Mouse (Mus musculus): ENCODE measurements at regions not wholly inside any gene's neighbourhood (a gene's known extent, or its start where the extent isn't known, plus 50 kb on each side); places are given as distances from the start of the nearest gene placed in this dataset.

- H3K79me2 ChIP-seq (replicated peaks; ENCODE audit: control insufficient read depth, insufficient read depth, low read length) = no peaks in the 10 kb centered on the region
- H3K27me3 ChIP-seq (ENCODE audit: control insufficient read depth, insufficient read depth, low read length) = no peaks in the 10 kb centered on the region
- intact Hi-C loops (cut with DNase I) = no loop called here
- no peak overlapping the region for H3K27ac ChIP-seq
- 49% methylated on average over 6 of the region's 6 CpGs for WGBS
- H3K4me3 ChIP-seq = no peak overlapping the region
- DNase-seq = no peak
- TF ChIP-seq EP300 (IDR thresholded peaks at IDR 0.05; ENCODE audit: insufficient read depth, low read depth, low read length) (no peak), CTCF (IDR thresholded peaks at IDR 0.05) (no peak), POLR2A (IDR thresholded peaks at IDR 0.05; ENCODE audit: insufficient read depth, low read depth, low read length) (no peak)
- H3K36me3 ChIP-seq (ENCODE audit: control insufficient read depth, insufficient read depth, low read length) = no peaks in the 10 kb centered on the region
- no peak overlapping the region for H3K9ac ChIP-seq (ENCODE audit: low read depth, low read length)
- no peaks in the 10 kb centered on the region for H3K4me1 ChIP-seq (ENCODE audit: control insufficient read depth, insufficient read depth, low read length)
Observed at GRCm38 (mm10) chr3:15179079-15179812, 152.9 kb downstream of the Gm9733 start.

DNA sequence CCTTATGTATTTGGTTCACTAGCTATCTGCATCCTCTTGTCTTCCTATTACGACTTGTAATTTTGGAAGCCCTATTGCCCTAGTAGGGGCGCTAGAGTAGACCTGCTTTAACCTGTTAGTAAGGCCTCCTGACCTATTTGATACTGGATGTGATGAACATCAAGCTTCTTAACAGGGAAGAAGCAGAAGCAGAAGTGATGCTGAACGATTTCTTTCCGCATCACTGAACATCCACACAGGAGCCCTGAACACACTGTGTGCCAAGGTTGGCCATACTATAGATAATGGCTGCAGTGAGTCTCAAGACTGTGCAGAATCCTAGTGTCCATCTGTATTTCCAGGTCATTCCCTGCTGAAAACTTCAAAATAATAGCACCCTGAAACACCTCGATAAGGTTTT, 151.0 kb downstream of the Gm9733 start:
- Histone ChIP-seq H3K79me2 (replicated peaks; ENCODE audit: control insufficient read depth, insufficient read depth, low read length) (no peaks in the 10 kb centered on the region), H3K27ac (no peak overlapping the region), H3K27me3 (ENCODE audit: control insufficient read depth, insufficient read depth, low read length) (no peaks in the 10 kb centered on the region), H3K4me3 (no peak overlapping the region), H3K4me1 (ENCODE audit: control insufficient read depth, insufficient read depth, low read length) (no peaks in the 10 kb centered on the region), H3K9ac (ENCODE audit: low read depth, low read length) (no peak overlapping the region), H3K36me3 (ENCODE audit: control insufficient read depth, insufficient read depth, low read length) (no peaks in the 10 kb centered on the region)
- DNase-seq = no peak
- WGBS = 88% methylated on average over 5 of the region's 5 CpGs
- TF ChIP-seq EP300 (IDR thresholded peaks at IDR 0.05; ENCODE audit: insufficient read depth, low read depth, low read length) = no peak
- no peak for TF ChIP-seq POLR2A (IDR thresholded peaks at IDR 0.05; ENCODE audit: insufficient read depth, low read depth, low read length)
- TF ChIP-seq CTCF (IDR thresholded peaks at IDR 0.05) = no peak
- intact Hi-C loops (cut with DNase I) = no loop called here

- Histone ChIP-seq H3K4me1 (ENCODE audit: control insufficient read depth, insufficient read depth, low read length) (no peaks in the 10 kb centered on the region), H3K9ac (ENCODE audit: low read depth, low read length) (no peak overlapping the region), H3K79me2 (replicated peaks; ENCODE audit: control insufficient read depth, insufficient read depth, low read length) (no peaks in the 10 kb centered on the region), H3K36me3 (ENCODE audit: control insufficient read depth, insufficient read depth, low read length) (no peaks in the 10 kb centered on the region), H3K4me3 (no peak overlapping the region), H3K27ac (no peak overlapping the region), H3K27me3 (ENCODE audit: control insufficient read depth, insufficient read depth, low read length) (no peaks in the 10 kb centered on the region)
- 47% methylated on average over 3 of the region's 3 CpGs for WGBS
- DNase-seq = no peak
- TF ChIP-seq POLR2A (IDR thresholded peaks at IDR 0.05; ENCODE audit: insufficient read depth, low read depth, low read length) (no peak), EP300 (IDR thresholded peaks at IDR 0.05; ENCODE audit: insufficient read depth, low read depth, low read length) (no peak), CTCF (IDR thresholded peaks at IDR 0.05) (no peak)
- intact Hi-C loops (cut with DNase I) = no loop called here
Observed at GRCm38 (mm10) chr3:15186731-15187130, 145.4 kb downstream of the Gm9733 start.

GRCm38 (mm10) chr3:15194362-15194761, 137.7 kb downstream of the Gm9733 start:
- peak; percentile 82 for TF ChIP-seq CTCF (IDR thresholded peaks at IDR 0.05)
- TF ChIP-seq POLR2A (IDR thresholded peaks at IDR 0.05; ENCODE audit: insufficient read depth, low read depth, low read length) = no peak
- TF ChIP-seq EP300 (IDR thresholded peaks at IDR 0.05; ENCODE audit: insufficient read depth, low read depth, low read length) = peak; percentile 50; the same call in 1 of the 2 replicates
- no peaks in the 10 kb centered on the region for H3K79me2 ChIP-seq (replicated peaks; ENCODE audit: control insufficient read depth, insufficient read depth, low read length)
- H3K4me1 ChIP-seq (ENCODE audit: control insufficient read depth, insufficient read depth, low read length) = peaks cover 1% of the 10 kb centered on the region; the same call in 1 of the 2 replicates
- peak; percentile 52 for DNase-seq
- no peak overlapping the region for H3K9ac ChIP-seq (ENCODE audit: low read depth, low read length)
- intact Hi-C loops (cut with DNase I) = loop anchor here (1.0 kb wide), 1 partner anchor 320 kb away; no protein-coding TSS in a partner anchor
- no peak overlapping the region for H3K4me3 ChIP-seq
- no peaks in the 10 kb centered on the region for H3K27me3 ChIP-seq (ENCODE audit: control insufficient read depth, insufficient read depth, low read length)
- no peak overlapping the region for H3K27ac ChIP-seq
- WGBS = 3% methylated on average over 7 of the region's 7 CpGs
- H3K36me3 ChIP-seq (ENCODE audit: control insufficient read depth, insufficient read depth, low read length) = no peaks in the 10 kb centered on the region

GRCm38 (mm10) chr3:15196101-15196500, 136.0 kb downstream of the Gm9733 start:
- intact Hi-C loops (cut with DNase I) = no loop called here
- H3K79me2 ChIP-seq (replicated peaks; ENCODE audit: control insufficient read depth, insufficient read depth, low read length) = no peaks in the 10 kb centered on the region
- no peak for DNase-seq
- WGBS = 47% methylated on average over 1 of the region's 1 CpGs
- H3K27ac ChIP-seq = no peak overlapping the region
- no peak overlapping the region for H3K9ac ChIP-seq (ENCODE audit: low read depth, low read length)
- no peaks in the 10 kb centered on the region for H3K36me3 ChIP-seq (ENCODE audit: control insufficient read depth, insufficient read depth, low read length)
- no peaks in the 10 kb centered on the region for H3K27me3 ChIP-seq (ENCODE audit: control insufficient read depth, insufficient read depth, low read length)
- H3K4me3 ChIP-seq = no peak overlapping the region
- TF ChIP-seq POLR2A (IDR thresholded peaks at IDR 0.05; ENCODE audit: insufficient read depth, low read depth, low read length) (no peak), CTCF (IDR thresholded peaks at IDR 0.05) (no peak), EP300 (IDR thresholded peaks at IDR 0.05; ENCODE audit: insufficient read depth, low read depth, low read length) (no peak)
- peaks cover 1% of the 10 kb centered on the region; the same call in 1 of the 2 replicates for H3K4me1 ChIP-seq (ENCODE audit: control insufficient read depth, insufficient read depth, low read length)

DNA sequence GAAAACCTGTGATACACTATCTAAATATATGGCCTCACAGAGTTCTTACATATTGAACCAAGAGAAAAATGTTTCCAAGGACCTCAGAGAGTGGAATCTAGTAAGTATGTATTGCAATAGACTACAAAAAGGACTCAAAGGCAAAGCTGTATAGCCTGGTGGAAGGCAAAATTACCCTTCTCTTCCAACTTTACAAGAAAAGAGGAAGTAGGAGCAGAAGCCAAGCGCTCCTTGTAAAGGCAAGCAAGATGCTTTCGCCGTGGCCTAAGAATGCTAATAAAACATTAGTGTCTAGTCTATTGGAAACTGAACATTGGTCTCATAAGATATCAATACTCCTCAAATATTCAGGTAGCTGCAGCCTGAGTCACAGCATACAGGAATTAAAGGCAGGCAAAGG, 134.0 kb downstream of the Gm9733 start:
- Histone ChIP-seq H3K36me3 (ENCODE audit: control insufficient read depth, insufficient read depth, low read length) (no peaks in the 10 kb centered on the region), H3K4me1 (ENCODE audit: control insufficient read depth, insufficient read depth, low read length) (peaks cover 1% of the 10 kb centered on the region; the same call in 1 of the 2 replicates), H3K9ac (ENCODE audit: low read depth, low read length) (no peak overlapping the region), H3K4me3 (no peak overlapping the region), H3K27ac (no peak overlapping the region), H3K79me2 (replicated peaks; ENCODE audit: control insufficient read depth, insufficient read depth, low read length) (no peaks in the 10 kb centered on the region), H3K27me3 (ENCODE audit: control insufficient read depth, insufficient read depth, low read length) (no peaks in the 10 kb centered on the region)
- WGBS = 86% methylated on average over 3 of the region's 3 CpGs
- TF ChIP-seq CTCF (IDR thresholded peaks at IDR 0.05) (no peak), EP300 (IDR thresholded peaks at IDR 0.05; ENCODE audit: insufficient read depth, low read depth, low read length) (no peak), POLR2A (IDR thresholded peaks at IDR 0.05; ENCODE audit: insufficient read depth, low read depth, low read length) (no peak)
- intact Hi-C loops (cut with DNase I) = no loop called here
- no peak for DNase-seq

Data from heart, adult 2 months (tissue).